ENCODE assay signal across 9 mouse cellular contexts in the genomic region with DNA sequence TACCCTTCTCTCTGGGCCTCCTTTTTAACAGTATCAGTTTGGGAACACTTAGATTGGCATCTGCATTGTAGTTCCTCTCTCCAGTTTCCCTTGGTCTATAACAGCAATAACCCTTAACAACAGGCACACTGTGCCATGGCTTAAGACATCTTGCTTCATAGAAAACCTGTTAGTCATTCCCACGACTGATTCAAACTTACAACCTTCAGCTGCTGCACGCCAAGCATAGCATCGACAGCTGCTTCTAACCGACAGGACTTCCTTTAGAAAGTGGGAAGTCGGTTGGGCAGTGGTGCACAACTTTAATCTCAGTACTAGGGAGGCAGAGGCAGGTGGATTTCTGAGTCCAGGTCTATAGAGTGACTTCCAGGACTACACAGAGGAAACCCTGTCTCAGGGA. TPM values are rescaled to one million over a fixed set of nuclear protein-coding genes. Genes with fewer than 3 reads are reported as not detected.
DNase-seq lines count a peak whose midpoint lies in the region; ATAC-seq and TF ChIP-seq lines count a peak whose summit lies in the region.
"Had no signal": no experiment of that assay in that cellular context is flagged by ENCODE, and none has a peak within 500 bp of the region (broad histone marks: within the 10 kb centered on the region; RNA-seq: fewer than 3 reads in every experiment).

No protein-coding gene starts in this region.

- no peak for DNase-seq in heart, postnatal 10 days
- DNase-seq in stomach, postnatal 0 days (ENCODE audit: low spot score): no peak
- no peak for DNase-seq in B cell, adult 2 months
- DNase-seq in thymus, adult 18-20 months: no peak
- DNase-seq: cerebellum, adult 11 months; layer of hippocampus, adult 9-11 months had no signal

- H3K9ac ChIP-seq in heart, embryonic 15.5 days: peak overlapping the region; percentile 34; the same call in 1 of the 2 replicates
- H3K9ac ChIP-seq in stomach, embryonic 15.5 days: no peak overlapping the region
- no peak overlapping the region; the same call in 1 of the 2 replicates for H3K9ac ChIP-seq in stomach, postnatal 0 days (ENCODE audit: low read length)
- 0 out of 2 replicates have a peak overlapping the region, but pooled peaks have one; percentile 36 for H3K9ac ChIP-seq in intestine, embryonic 16.5 days (ENCODE audit: low read depth, low read length)

- H3K27ac ChIP-seq in heart, embryonic 15.5 days: no peak overlapping the region
- H3K27ac ChIP-seq in stomach, embryonic 15.5 days: no peak overlapping the region; the same call in 1 of the 2 replicates
- no peak overlapping the region for H3K27ac ChIP-seq in stomach, postnatal 0 days (replicated peaks)
- H3K27ac ChIP-seq in intestine, embryonic 16.5 days (ENCODE audit: low read length): no peak overlapping the region

- TF ChIP-seq EP300 in stomach, postnatal 0 days (optimal IDR thresholded peaks at IDR 0.05): no peak

- peak overlapping the region; percentile 14; the same call in 1 of the 2 replicates for H3K4me3 ChIP-seq in heart, embryonic 15.5 days
- no peak overlapping the region for H3K4me3 ChIP-seq in stomach, embryonic 15.5 days (replicated peaks)
- no peak overlapping the region for H3K4me3 ChIP-seq in stomach, postnatal 0 days (ENCODE audit: low read depth, low read length)
- H3K4me3 ChIP-seq in intestine, embryonic 16.5 days (ENCODE audit: low read length): no peak overlapping the region

- no peaks in the 10 kb centered on the region for H3K36me3 ChIP-seq in heart, embryonic 15.5 days
- no peaks in the 10 kb centered on the region for H3K36me3 ChIP-seq in stomach, embryonic 15.5 days
- no peaks in the 10 kb centered on the region for H3K36me3 ChIP-seq in stomach, postnatal 0 days (ENCODE audit: control insufficient read depth, insufficient read depth, low read length)
- no peaks in the 10 kb centered on the region for H3K36me3 ChIP-seq in intestine, embryonic 16.5 days (ENCODE audit: control insufficient read depth, insufficient read depth, low read length)

- no peak for ATAC-seq in heart, embryonic 15.5 days (replicated peaks; ENCODE audit: insufficient number of reproducible peaks, insufficient read depth, low FRiP score, low read depth)
- no peak for ATAC-seq in stomach, embryonic 15.5 days (ENCODE audit: insufficient read depth, low FRiP score, low read depth)
- ATAC-seq in stomach, postnatal 0 days (ENCODE audit: low FRiP score, low TSS enrichment): no peak
- no peak for ATAC-seq in intestine, embryonic 16.5 days

- no peaks in the 10 kb centered on the region for H3K9me3 ChIP-seq in heart, embryonic 15.5 days (replicated peaks)
- no peaks in the 10 kb centered on the region for H3K9me3 ChIP-seq in stomach, embryonic 15.5 days
- no peaks in the 10 kb centered on the region for H3K9me3 ChIP-seq in stomach, postnatal 0 days (ENCODE audit: control insufficient read depth, low read length)
- H3K9me3 ChIP-seq in intestine, embryonic 16.5 days (ENCODE audit: control insufficient read depth, low read length): no peaks in the 10 kb centered on the region

- intact Hi-C loops in heart, postnatal 10 days (cut with DNase I): loop anchor here (1.0 to 5.0 kb wide), 4 partner anchors 24 to 364 kb away; a partner anchor contains a TSS

- H3K27me3 ChIP-seq in heart, embryonic 15.5 days: no peaks in the 10 kb centered on the region
- no peaks in the 10 kb centered on the region for H3K27me3 ChIP-seq in stomach, embryonic 15.5 days (replicated peaks)
- H3K27me3 ChIP-seq in stomach, postnatal 0 days (ENCODE audit: control insufficient read depth, insufficient read depth, low read length): no peaks in the 10 kb centered on the region
- no peaks in the 10 kb centered on the region for H3K27me3 ChIP-seq in intestine, embryonic 16.5 days (replicated peaks; ENCODE audit: control insufficient read depth, insufficient read depth, low read length)

- 33% methylated on average over 5 of the region's 5 CpGs for WGBS in heart, embryonic 15.5 days
- WGBS in stomach, embryonic 15.5 days: 40% methylated on average over 5 of the region's 5 CpGs
- WGBS in stomach, postnatal 0 days: 43% methylated on average over 5 of the region's 5 CpGs
- WGBS in intestine, embryonic 16.5 days: 59% methylated on average over 5 of the region's 5 CpGs

- H3K4me2 ChIP-seq in heart, embryonic 15.5 days: peak overlapping the region; percentile 50
- H3K4me2 ChIP-seq in stomach, embryonic 15.5 days: peak overlapping the region; percentile 48; the same call in 1 of the 2 replicates
- H3K4me2 ChIP-seq in stomach, postnatal 0 days (replicated peaks; ENCODE audit: low read depth): no peak overlapping the region
- H3K4me2 ChIP-seq in intestine, embryonic 16.5 days (ENCODE audit: low read depth, low read length): 0 out of 2 replicates have a peak overlapping the region, but pooled peaks have one; percentile 42

- peaks cover 15% of the 10 kb centered on the region for H3K4me1 ChIP-seq in heart, embryonic 15.5 days (replicated peaks)
- H3K4me1 ChIP-seq in stomach, embryonic 15.5 days: peaks cover 16% of the 10 kb centered on the region
- H3K4me1 ChIP-seq in stomach, postnatal 0 days (replicated peaks; ENCODE audit: control insufficient read depth, insufficient read depth): no peaks in the 10 kb centered on the region
- peaks cover 16% of the 10 kb centered on the region for H3K4me1 ChIP-seq in intestine, embryonic 16.5 days (ENCODE audit: control insufficient read depth, insufficient read depth, low read length)

- no peak for TF ChIP-seq CTCF in stomach, postnatal 0 days (IDR thresholded peaks at IDR 0.05; ENCODE audit: low read depth)

RNA-seq across cellular contexts. Expression of a gene that starts 3.6 kb away (rescaled TPM):
- polyA plus RNA-seq in heart, embryonic 15.5 days (2015; fragmentation: Nextera tagmentation; extraction: Ambion mirVana): 36.1 and 50.6 TPM in 2 replicates
- total RNA-seq in heart, postnatal 10 days (2021): 10 to 100 TPM; 18.6 to 21.8 TPM
- polyA plus RNA-seq in stomach, embryonic 15.5 days (2015; fragmentation: Nextera tagmentation; extraction: Ambion mirVana): 70.2 and 74.3 TPM in 2 replicates
- polyA plus RNA-seq in stomach, postnatal 0 days (2015; fragmentation: Nextera tagmentation; extraction: Ambion mirVana): 27.1 and 27.9 TPM in 2 replicates
- polyA plus RNA-seq in intestine, embryonic 16.5 days (2015; fragmentation: Nextera tagmentation; extraction: Ambion mirVana): 61.3 and 61.4 TPM in 2 replicates

RNA-seq across cellular contexts. Expression of a gene that starts 9.8 kb away (rescaled TPM):
- polyA plus RNA-seq in heart, embryonic 15.5 days (2015; fragmentation: Nextera tagmentation; extraction: Ambion mirVana): 12.6 and 17.9 TPM in 2 replicates
- 10 to 100 TPM; 52.3 to 52.4 TPM for total RNA-seq in heart, postnatal 10 days (2021)
- polyA plus RNA-seq in stomach, embryonic 15.5 days (2015; fragmentation: Nextera tagmentation; extraction: Ambion mirVana): 11.4 and 13.8 TPM in 2 replicates
- polyA plus RNA-seq in stomach, postnatal 0 days (2015; fragmentation: Nextera tagmentation; extraction: Ambion mirVana): 5.2 and 5.7 TPM in 2 replicates
- polyA plus RNA-seq in intestine, embryonic 16.5 days (2015; fragmentation: Nextera tagmentation; extraction: Ambion mirVana): 7.9 and 10.0 TPM in 2 replicates

RNA-seq across cellular contexts. Expression of a gene that starts 24.9 kb away (rescaled TPM):
- polyA plus RNA-seq in heart, embryonic 15.5 days (2015; fragmentation: Nextera tagmentation; extraction: Ambion mirVana): 0.30 and 0.60 TPM in 2 replicates
- total RNA-seq in heart, postnatal 10 days (2021): 1 to 10 TPM; 9.6 to 9.9 TPM
- 1.3 and 1.5 TPM in 2 replicates for polyA plus RNA-seq in stomach, embryonic 15.5 days (2015; fragmentation: Nextera tagmentation; extraction: Ambion mirVana)
- polyA plus RNA-seq in stomach, postnatal 0 days (2015; fragmentation: Nextera tagmentation; extraction: Ambion mirVana): 1.3 and 1.9 TPM in 2 replicates
- 1.2 and 1.5 TPM in 2 replicates for polyA plus RNA-seq in intestine, embryonic 16.5 days (2015; fragmentation: Nextera tagmentation; extraction: Ambion mirVana)

RNA-seq across cellular contexts. Expression of a gene that starts 32.3 kb away (rescaled TPM):
- polyA plus RNA-seq in heart, embryonic 15.5 days (2015; fragmentation: Nextera tagmentation; extraction: Ambion mirVana): 79.0 and 98.4 TPM in 2 replicates
- total RNA-seq in heart, postnatal 10 days (2021): 100 to 1,000 TPM; 118 to 143 TPM
- 104 and 127 TPM in 2 replicates for polyA plus RNA-seq in stomach, embryonic 15.5 days (2015; fragmentation: Nextera tagmentation; extraction: Ambion mirVana)
- 42.3 and 52.0 TPM in 2 replicates for polyA plus RNA-seq in stomach, postnatal 0 days (2015; fragmentation: Nextera tagmentation; extraction: Ambion mirVana)
- polyA plus RNA-seq in intestine, embryonic 16.5 days (2015; fragmentation: Nextera tagmentation; extraction: Ambion mirVana): 94.7 and 103 TPM in 2 replicates

RNA-seq across cellular contexts. Expression of a gene that starts 53.0 kb away (rescaled TPM):
- polyA plus RNA-seq in heart, embryonic 15.5 days (2015; fragmentation: Nextera tagmentation; extraction: Ambion mirVana): 282 and 297 TPM in 2 replicates
- 100 to 1,000 TPM; 622 to 693 TPM for total RNA-seq in heart, postnatal 10 days (2021)
- polyA plus RNA-seq in stomach, embryonic 15.5 days (2015; fragmentation: Nextera tagmentation; extraction: Ambion mirVana): 10.3 and 12.8 TPM in 2 replicates
- polyA plus RNA-seq in stomach, postnatal 0 days (2015; fragmentation: Nextera tagmentation; extraction: Ambion mirVana): 8.0 and 10.5 TPM in 2 replicates
- polyA plus RNA-seq in intestine, embryonic 16.5 days (2015; fragmentation: Nextera tagmentation; extraction: Ambion mirVana): 6.0 and 6.8 TPM in 2 replicates

Comparison
In these comparisons a context has a peak if more than half of its experiments do, and no peak if none do; other contexts are left out.
1. H3K9ac ChIP-seq: peak in heart, embryonic 15.5 days (single experiment) and intestine, embryonic 16.5 days (single experiment); none in stomach, embryonic 15.5 days (single experiment) and stomach, postnatal 0 days (single experiment).